Mouse (Mus musculus): ENCODE measurements around the gene Nckap5. TPM values are rescaled to one million over a fixed set of nuclear protein-coding genes. Genes with fewer than 3 reads are reported as not detected.

Gene Nckap5
- polyA plus RNA-seq, 2 experiments: 0.31 to 1.3 TPM

DNA sequence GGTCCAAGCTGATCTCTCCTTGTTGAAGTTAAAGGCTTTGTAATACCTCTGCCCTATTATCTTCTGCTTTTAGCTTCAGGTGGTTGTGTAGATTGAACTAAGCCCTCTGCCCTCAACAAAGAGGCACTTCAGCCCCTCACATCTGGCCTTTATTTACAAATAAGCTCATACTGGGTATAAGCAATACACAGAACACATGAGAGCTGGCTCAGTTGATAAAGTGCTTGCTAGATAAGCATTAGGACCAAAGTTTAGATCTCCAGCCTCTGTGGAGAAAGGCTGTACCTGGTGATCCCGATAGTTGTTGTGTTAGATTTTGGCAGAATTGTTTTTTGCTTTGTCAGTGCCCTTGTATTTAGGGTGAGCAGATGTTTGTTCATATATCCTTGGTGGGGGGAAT lies 887.3 kb downstream of the Nckap5 start:
- TF ChIP-seq CTCF (IDR thresholded peaks at IDR 0.05; ENCODE audit: low read depth) (no peak), EP300 (IDR thresholded peaks at IDR 0.05; ENCODE audit: low read depth) (no peak)
- Histone ChIP-seq H3K9ac (replicated peaks) (no peak overlapping the region), H3K27ac (no peak overlapping the region), H3K9me3 (ENCODE audit: control insufficient read depth, low read length) (no peaks in the 10 kb centered on the region), H3K36me3 (replicated peaks; ENCODE audit: control insufficient read depth, insufficient read depth, low read depth) (no peaks in the 10 kb centered on the region), H3K4me3 (ENCODE audit: insufficient read depth in 1 of 2, low read depth in 2 of 2, low read length in 2 of 2) (no peak overlapping the region), H3K4me1 (replicated peaks; ENCODE audit: control insufficient read depth in 2 of 2, insufficient read depth in 2 of 2, low read length in 1 of 2) (no peaks in the 10 kb centered on the region), H3K27me3 (ENCODE audit: control insufficient read depth, insufficient read depth, low read length) (no peaks in the 10 kb centered on the region), H3K4me2 (ENCODE audit: low read depth) (no peak overlapping the region)
- WGBS (ENCODE audit: insufficient replicate concordance): 58% methylated on average over 1 of the region's 1 CpGs
- no peak for DNase-seq (ENCODE audit: low read depth in 3 of 3, low spot score in 3 of 3)
- no peak for ATAC-seq (ENCODE audit: insufficient read depth)

- no peak for ATAC-seq (ENCODE audit: insufficient read depth)
- Histone ChIP-seq H3K4me3 (ENCODE audit: insufficient read depth in 1 of 2, low read depth in 2 of 2, low read length in 2 of 2) (no peak overlapping the region), H3K4me2 (ENCODE audit: low read depth) (no peak overlapping the region), H3K9ac (replicated peaks) (no peak overlapping the region), H3K9me3 (ENCODE audit: control insufficient read depth, low read length) (no peaks in the 10 kb centered on the region), H3K27me3 (ENCODE audit: control insufficient read depth, insufficient read depth, low read length) (no peaks in the 10 kb centered on the region), H3K4me1 (replicated peaks; ENCODE audit: control insufficient read depth in 2 of 2, insufficient read depth in 2 of 2, low read length in 1 of 2) (no peaks in the 10 kb centered on the region), H3K27ac (no peak overlapping the region), H3K36me3 (replicated peaks; ENCODE audit: control insufficient read depth, insufficient read depth, low read depth) (no peaks in the 10 kb centered on the region)
- 82% methylated on average over 10 of the region's 10 CpGs for WGBS (ENCODE audit: insufficient replicate concordance)
- TF ChIP-seq CTCF (IDR thresholded peaks at IDR 0.05; ENCODE audit: low read depth) (no peak), EP300 (IDR thresholded peaks at IDR 0.05; ENCODE audit: low read depth) (no peak)
- DNase-seq (ENCODE audit: low read depth in 3 of 3, low spot score in 3 of 3): no peak
These were observed 905.1 kb downstream of the Nckap5 start for GRCm38 (mm10) chr1:125925486-125925885.

- no peak for DNase-seq (ENCODE audit: low read depth in 3 of 3, low spot score in 3 of 3)
- 53% methylated on average over 2 of the region's 2 CpGs for WGBS (ENCODE audit: insufficient replicate concordance)
These were observed 907.5 kb downstream of the Nckap5 start for GRCm38 (mm10) chr1:125923062-125923461.

GRCm38 (mm10) chr1:125920696-125921095 lies 909.9 kb downstream of the Nckap5 start:
- Histone ChIP-seq H3K36me3 (replicated peaks; ENCODE audit: control insufficient read depth, insufficient read depth, low read depth) (no peaks in the 10 kb centered on the region), H3K27me3 (ENCODE audit: control insufficient read depth, insufficient read depth, low read length) (no peaks in the 10 kb centered on the region), H3K4me2 (ENCODE audit: low read depth) (no peak overlapping the region), H3K9ac (replicated peaks) (no peak overlapping the region), H3K9me3 (ENCODE audit: control insufficient read depth, low read length) (no peaks in the 10 kb centered on the region), H3K27ac (no peak overlapping the region), H3K4me3 (ENCODE audit: insufficient read depth in 1 of 2, low read depth in 2 of 2, low read length in 2 of 2) (no peak overlapping the region), H3K4me1 (replicated peaks; ENCODE audit: control insufficient read depth in 2 of 2, insufficient read depth in 2 of 2, low read length in 1 of 2) (no peaks in the 10 kb centered on the region)
- no peak for TF ChIP-seq EP300 (IDR thresholded peaks at IDR 0.05; ENCODE audit: low read depth)
- no peak for TF ChIP-seq CTCF (IDR thresholded peaks at IDR 0.05; ENCODE audit: low read depth)
- WGBS (ENCODE audit: insufficient replicate concordance): 51% methylated on average over 3 of the region's 3 CpGs
- no peak for DNase-seq (ENCODE audit: low read depth in 3 of 3, low spot score in 3 of 3)
- ATAC-seq (ENCODE audit: insufficient read depth): no peak

More at GRCm38 (mm10) chr1:125923062-125923461, 907.5 kb downstream of the Nckap5 start:
- H3K36me3 ChIP-seq (replicated peaks; ENCODE audit: control insufficient read depth, insufficient read depth, low read depth): no peaks in the 10 kb centered on the region
- H3K27ac ChIP-seq: no peak overlapping the region
- H3K4me3 ChIP-seq (ENCODE audit: insufficient read depth in 1 of 2, low read depth in 2 of 2, low read length in 2 of 2): no peak overlapping the region
- no peak for TF ChIP-seq CTCF (IDR thresholded peaks at IDR 0.05; ENCODE audit: low read depth)
- TF ChIP-seq EP300 (IDR thresholded peaks at IDR 0.05; ENCODE audit: low read depth): no peak
- H3K4me2 ChIP-seq (ENCODE audit: low read depth): no peak overlapping the region
- H3K4me1 ChIP-seq (replicated peaks; ENCODE audit: control insufficient read depth in 2 of 2, insufficient read depth in 2 of 2, low read length in 1 of 2): no peaks in the 10 kb centered on the region
- no peaks in the 10 kb centered on the region for H3K27me3 ChIP-seq (ENCODE audit: control insufficient read depth, insufficient read depth, low read length)
- H3K9me3 ChIP-seq (ENCODE audit: control insufficient read depth, low read length): no peaks in the 10 kb centered on the region
- no peak overlapping the region for H3K9ac ChIP-seq (replicated peaks)
- ATAC-seq (ENCODE audit: insufficient read depth): no peak

GRCm38 (mm10) chr1:125912601-125913600 lies 917.7 kb downstream of the Nckap5 start, which contains the start of gene Lypd1:
Gene Lypd1, minus strand, starts transcription at chr1:125913101.
- TF ChIP-seq EP300 (IDR thresholded peaks at IDR 0.05; ENCODE audit: low read depth) (no peak), CTCF (IDR thresholded peaks at IDR 0.05; ENCODE audit: low read depth) (no peak)
- 7% methylated on average over 30 of the region's 30 CpGs for WGBS (ENCODE audit: insufficient replicate concordance)
- H3K9ac ChIP-seq (replicated peaks): no peak within 1 kb of the TSS
- H3K4me2 ChIP-seq (ENCODE audit: low read depth): peak within 1 kb of the TSS; percentile 56
- H3K27ac ChIP-seq: no peak within 1 kb of the TSS
- peak within 1 kb of the TSS in 1 of 2 experiments; percentile 31; a peak in 2 of 4 replicates for H3K4me3 ChIP-seq (ENCODE audit: insufficient read depth in 1 of 2, low read depth in 2 of 2, low read length in 2 of 2)
- ATAC-seq (ENCODE audit: insufficient read depth) (no peak), DNase-seq (ENCODE audit: low read depth in 3 of 3, low spot score in 3 of 3) (no peak)
- no peaks in the 10 kb centered on the region for H3K9me3 ChIP-seq (ENCODE audit: control insufficient read depth, low read length)
- H3K27me3 ChIP-seq (ENCODE audit: control insufficient read depth, insufficient read depth, low read length): peaks cover 32% of the 10 kb centered on the region
- no peaks in the 10 kb centered on the region for H3K4me1 ChIP-seq (replicated peaks; ENCODE audit: control insufficient read depth in 2 of 2, insufficient read depth in 2 of 2, low read length in 1 of 2)
- H3K36me3 ChIP-seq (replicated peaks; ENCODE audit: control insufficient read depth, insufficient read depth, low read depth): no peaks in the 10 kb centered on the region

Data from liver, embryonic 14.5 days (tissue).